Mouse (Mus musculus) CH12.LX (cell line): ENCODE measurements around the gene Trp73. TPM values are rescaled to one million over a fixed set of nuclear protein-coding genes. Genes with fewer than 3 reads are reported as not detected.

Experiments used
- DNase-seq: peaks from one replicate; pipeline ENCODE4 v3.0.0-alpha.2; 2013; ENCODE audit errors: extremely low read depth
- H3K27ac ChIP-seq: 2 replicates; pipeline ENCODE4 v1.5.1; 2012; ENCODE audit warnings: low read depth, mild to moderate bottlenecking, control low read depth, moderate library complexity; ENCODE audit not compliant: insufficient read depth
- H3K27me3 ChIP-seq: replicated peaks from 2 replicates; pipeline ENCODE3; 2012; ENCODE audit warnings: inconsistent platforms
- H3K36me3 ChIP-seq, 2 experiments: replicated peaks in 1 of 2; 2 replicates each; pipeline versions ENCODE3 to v1.6.1; 2012; ENCODE audit warnings: inconsistent platforms in 1 of 2, low read length in 1 of 2, mild to moderate bottlenecking in 1 of 2, mixed read lengths in 1 of 2, moderate library complexity in 1 of 2; ENCODE audit not compliant: control insufficient read depth in 1 of 2, insufficient read depth in 1 of 2
- H3K4me1 ChIP-seq, 2 experiments: 2 replicates each; pipeline ENCODE4 v1.6.1; 2012; ENCODE audit warnings: inconsistent platforms in 1 of 2, moderate library complexity in 1 of 2; ENCODE audit not compliant: insufficient read depth in 2 of 2, control insufficient read depth in 1 of 2
- H3K4me2 ChIP-seq: 2 replicates; pipeline ENCODE4 v1.6.1; 2012; ENCODE audit warnings: low read depth, mild to moderate bottlenecking, control low read depth; ENCODE audit not compliant: poor library complexity, insufficient read depth, severe bottlenecking
- H3K4me3 ChIP-seq, 3 experiments: fragments of 150-350 bp in 1 of 3; sonication (generic) in 1 of 3; replicated peaks in 1 of 3; 2 replicates each; pipeline versions ENCODE3 to v1.5.1; 2011 to 2012; ENCODE audit warnings: low read depth in 2 of 3, low read length in 2 of 3, mild to moderate bottlenecking in 2 of 3, moderate library complexity in 2 of 3, control low read depth in 1 of 3, improper control_type of control experiment in 1 of 3, inconsistent platforms in 1 of 3, mixed read lengths in 1 of 3; ENCODE audit not compliant: poor library complexity in 1 of 3
- H3K79me2 ChIP-seq: replicated peaks from 2 replicates; pipeline ENCODE4 v1.6.1; 2012; ENCODE audit warnings: mild to moderate bottlenecking, moderate library complexity; ENCODE audit not compliant: control insufficient read depth, poor library complexity, insufficient read depth, severe bottlenecking; ENCODE audit errors: extremely low read depth
- H3K9ac ChIP-seq: 2 replicates; pipeline ENCODE4 v1.6.1; 2012; ENCODE audit warnings: low read depth, mild to moderate bottlenecking, control low read depth, moderate library complexity; ENCODE audit not compliant: insufficient read depth
- H3K9me3 ChIP-seq: replicated peaks from 2 replicates; pipeline ENCODE3; 2012; ENCODE audit warnings: low read length, inconsistent platforms, mixed read lengths
- CTCF ChIP-seq, 2 experiments: IDR thresholded peaks in 1 of 2; conservative IDR thresholded peaks in 1 of 2; 2 replicates each; pipeline ENCODE4 v1.5.1; 2011 to 2012; ENCODE audit warnings: low read depth in 2 of 2, low read length in 2 of 2, improper control_type of control experiment in 1 of 2, inconsistent platforms in 1 of 2, mild to moderate bottlenecking in 1 of 2, moderate library complexity in 1 of 2
- ELF1 ChIP-seq: IDR thresholded peaks from 2 replicates; pipeline ENCODE4 v1.6.1; 2014; ENCODE audit warnings: low read depth, mild to moderate bottlenecking, inconsistent platforms, low read length, improper control_type of control experiment
- ETS1 ChIP-seq: conservative IDR thresholded peaks from 2 replicates; pipeline ENCODE4 v1.6.1; 2012; ENCODE audit warnings: low read depth, mild to moderate bottlenecking, inconsistent platforms, low read length, improper control_type of control experiment, moderate library complexity
- GABPA ChIP-seq: IDR thresholded peaks from 2 replicates; pipeline ENCODE4 v1.6.1; 2012; ENCODE audit warnings: low read depth, low read length, improper control_type of control experiment, inconsistent platforms; ENCODE audit not compliant: insufficient replicate concordance
- JUND ChIP-seq: conservative IDR thresholded peaks from 2 replicates; pipeline ENCODE4 v1.6.1; 2011; ENCODE audit warnings: low read depth, low read length, improper control_type of control experiment
- KAT2A ChIP-seq: IDR thresholded peaks from 2 replicates; pipeline ENCODE4 v1.6.1; 2012; ENCODE audit warnings: low read length, improper control_type of control experiment, inconsistent platforms; ENCODE audit not compliant: insufficient replicate concordance
- MAZ ChIP-seq: IDR thresholded peaks from 2 replicates; pipeline ENCODE4 v1.6.1; 2012; ENCODE audit warnings: low read depth, mild to moderate bottlenecking, inconsistent platforms, low read length, improper control_type of control experiment, moderate library complexity
- MEF2A ChIP-seq: IDR thresholded peaks from 2 replicates; pipeline ENCODE4 v1.6.1; 2014; ENCODE audit warnings: low read depth, mild to moderate bottlenecking, inconsistent platforms, low read length, improper control_type of control experiment, borderline replicate concordance
- NRF1 ChIP-seq: IDR thresholded peaks from 2 replicates; pipeline ENCODE4 v1.6.1; 2014; ENCODE audit warnings: low read depth, mild to moderate bottlenecking, inconsistent platforms, low read length, improper control_type of control experiment, moderate library complexity
- RAD21 ChIP-seq: IDR thresholded peaks from 2 replicates; pipeline ENCODE4 v1.6.1; 2011; ENCODE audit warnings: low read depth, mild to moderate bottlenecking, low read length, improper control_type of control experiment, moderate library complexity
- SIN3A ChIP-seq: IDR thresholded peaks from 2 replicates; pipeline ENCODE4 v1.6.1; 2012; ENCODE audit warnings: low read length, improper control_type of control experiment, inconsistent platforms
- TBP ChIP-seq: conservative IDR thresholded peaks from 2 replicates; pipeline ENCODE4 v1.6.1; 2011; ENCODE audit warnings: low read depth, low read length, improper control_type of control experiment
- TCF12 ChIP-seq: IDR thresholded peaks from 2 replicates; pipeline ENCODE4 v1.6.1; 2014; ENCODE audit warnings: low read depth, mild to moderate bottlenecking, inconsistent platforms, low read length, improper control_type of control experiment
- USF1 ChIP-seq: IDR thresholded peaks from 2 replicates; pipeline ENCODE4 v1.6.1; 2014; ENCODE audit warnings: low read depth, mild to moderate bottlenecking, inconsistent platforms, low read length, improper control_type of control experiment
- USF2 ChIP-seq: conservative IDR thresholded peaks from 2 replicates; pipeline ENCODE4 v1.6.1; 2011; ENCODE audit warnings: low read depth, low read length, improper control_type of control experiment
- ZKSCAN1 ChIP-seq: IDR thresholded peaks from 2 replicates; pipeline ENCODE4 v1.6.1; 2012; ENCODE audit warnings: low read depth, inconsistent platforms, low read length, improper control_type of control experiment, borderline replicate concordance
- dilution Hi-C: fragments of 300-500 bp; cut with MboI; formaldehyde crosslinking; loops from 2 replicates; pipeline ENCODE4 v1.14.3; 2020; ENCODE audit warnings: low sequenced_read_pairs; ENCODE audit not compliant: extremely low pct_unique_long_range_greater_than_20kb, extremely low pct_ligation_motif_present
- in situ Hi-C: fragments of 300-500 bp; cut with MboI; formaldehyde crosslinking; loops from 3 replicates; pipeline ENCODE4 v1.14.3; 2019; ENCODE audit warnings: low sequenced_read_pairs, low pct_ligation_motif_present, low pct_unique_long_range_greater_than_20kb, mixed read lengths
- polyA plus RNA-seq: library from polyadenylated mRNA; unstranded; fragments of >175 nt; gene quantifications from 2 replicates; pipeline ENCODE4 v1.2.1, GENCODE M21; 2012; ENCODE audit warnings: low read depth; ENCODE audit not compliant: insufficient read length
- total RNA-seq, 2 experiments: library from RNA; depleted of rRNA; stranded (reverse); fragments of 300-350 nt in 1 of 2; fragments of >200 nt in 1 of 2; gene quantifications; 2 replicates each; pipeline ENCODE4 v1.2.3; 2012 to 2014

The Trp73 gene
- total and polyA plus RNA-seq, 3 experiments: 14.0 to 34.3 (median 30.0) TPM

GRCm38 (mm10) chr4:154171931-154172604 lies 32.1 kb upstream of the Trp73 start:
- Histone ChIP-seq H3K9ac (no peak overlapping the region), H3K36me3 (no peaks in the 10 kb centered on the region), H3K27me3 (peaks cover 85% of the 10 kb centered on the region), H3K9me3 (peaks cover 8% of the 10 kb centered on the region), H3K4me2 (no peak overlapping the region), H3K4me1 (no peaks in the 10 kb centered on the region), H3K4me3 (no peak overlapping the region), H3K79me2 (no peaks in the 10 kb centered on the region), H3K27ac (no peak overlapping the region)
- no peak for DNase-seq
- in situ Hi-C loops: no loop called here
- dilution Hi-C loops: no loop called here
- no peak for TF ChIP-seq MEF2A
- TF ChIP-seq JUND: no peak
- TF ChIP-seq KAT2A: no peak

DNA sequence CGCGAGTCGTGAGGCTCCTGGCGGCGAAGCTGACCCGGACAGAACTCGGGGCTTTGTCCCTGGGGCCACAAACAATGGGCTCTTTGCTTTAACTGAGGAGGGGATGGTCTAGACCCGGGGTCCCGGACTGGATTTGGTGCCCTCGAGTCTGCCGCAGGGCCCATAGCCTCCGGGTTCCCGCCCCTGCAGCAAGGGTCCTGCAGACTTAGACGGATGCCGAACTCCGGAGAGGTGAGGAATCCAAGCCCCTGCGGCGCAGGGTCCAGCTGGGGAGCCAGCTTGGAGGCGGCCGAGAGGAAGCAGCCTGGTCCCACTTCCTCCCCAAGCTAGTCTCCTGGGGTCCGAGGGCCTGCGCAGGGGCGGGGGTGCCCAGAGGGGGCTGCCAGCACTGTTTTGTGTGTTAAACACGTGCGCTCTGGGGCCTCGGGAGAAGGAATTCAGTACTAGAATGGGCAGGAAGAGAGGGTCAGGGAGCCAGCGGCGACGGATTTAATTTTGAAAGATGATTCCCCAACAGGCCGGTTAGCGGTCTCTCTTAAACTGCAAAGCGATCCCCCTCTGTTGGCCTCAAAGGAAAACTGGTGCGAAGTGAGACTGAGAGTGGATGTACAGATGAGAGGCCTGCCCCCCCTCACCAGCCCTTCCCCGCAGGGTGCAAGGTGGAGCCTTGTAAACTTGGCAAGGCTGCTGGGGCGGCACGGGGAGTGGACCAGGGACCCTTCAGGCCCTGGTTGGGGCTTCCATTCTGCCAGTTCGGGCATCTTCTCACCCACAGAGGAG lies 31.3 kb upstream of the Trp73 start:
- H3K4me1 ChIP-seq: no peaks in the 10 kb centered on the region
- dilution Hi-C loops: no loop called here
- no peak overlapping the region for H3K4me2 ChIP-seq
- no peaks in the 10 kb centered on the region for H3K36me3 ChIP-seq
- no peak overlapping the region for H3K9ac ChIP-seq
- in situ Hi-C loops: no loop called here
- H3K27ac ChIP-seq: no peak overlapping the region
- H3K27me3 ChIP-seq: peaks cover 79% of the 10 kb centered on the region
- no peaks in the 10 kb centered on the region for H3K79me2 ChIP-seq
- peaks cover 8% of the 10 kb centered on the region for H3K9me3 ChIP-seq
- H3K4me3 ChIP-seq: no peak overlapping the region
- TF ChIP-seq ETS1: no peak
- DNase-seq: no peak

DNA sequence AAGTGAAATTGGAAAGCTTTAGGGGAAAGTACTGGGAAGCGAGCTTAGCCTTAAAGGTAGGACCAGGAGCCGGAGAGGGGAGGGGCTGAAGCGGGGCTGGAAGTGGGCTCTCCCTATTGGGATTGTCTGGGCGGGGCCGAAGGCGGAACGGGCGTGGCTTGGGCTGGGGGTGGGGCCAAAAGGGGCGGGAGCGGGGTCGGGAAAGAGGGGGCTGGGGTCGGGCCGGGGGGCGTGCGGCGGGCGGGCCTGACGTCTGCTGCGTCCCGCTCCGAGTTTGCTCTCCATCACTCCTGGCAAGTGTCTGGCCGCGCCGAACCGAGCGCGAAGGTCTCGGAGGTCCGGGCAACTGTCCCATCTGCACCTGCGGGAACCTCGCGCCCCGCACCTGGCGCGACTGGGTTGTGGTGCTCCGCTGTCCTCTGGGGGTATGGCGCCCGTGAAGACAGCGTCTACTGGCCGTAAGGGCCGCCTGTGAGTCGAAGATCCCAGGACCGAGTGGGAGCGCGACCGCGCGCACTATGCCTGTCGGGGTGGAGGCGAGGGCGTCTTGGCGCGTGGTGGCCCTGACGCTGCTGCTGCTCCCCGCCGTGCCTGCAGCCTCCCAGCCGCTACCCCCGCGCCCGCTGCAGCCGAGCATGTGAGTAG lies 30.6 kb upstream of the Trp73 start, which contains the start of gene Megf6:
Megf6 (plus strand) TSS at position 225 of the 645 bp plus-strand sequence.
- H3K27ac ChIP-seq: no peak within 1 kb of the TSS
- dilution Hi-C loops (no loop called here), in situ Hi-C loops (no loop called here)
- no peak for TF ChIP-seq TCF12
- TF ChIP-seq USF1: no peak
- no peak for TF ChIP-seq NRF1
- no peak for TF ChIP-seq JUND
- no peak for TF ChIP-seq USF2
- no peak for TF ChIP-seq RAD21
- no peak for TF ChIP-seq SIN3A
- no peak for TF ChIP-seq GABPA
- TF ChIP-seq MAZ: no peak
- TF ChIP-seq TBP: no peak
- no peak for TF ChIP-seq KAT2A
- no peak for TF ChIP-seq ELF1
- no peak for TF ChIP-seq MEF2A
- TF ChIP-seq CTCF (conservative IDR thresholded peaks at IDR 0.05 in 1 of 2, IDR thresholded peaks at IDR 0.05 in 1 of 2; ENCODE audit: low read depth in 2 of 2, low read length in 2 of 2): no peak
- no peak for TF ChIP-seq ZKSCAN1
- H3K4me3 ChIP-seq: no peak within 1 kb of the TSS
- H3K79me2 ChIP-seq: no peaks in the 10 kb centered on the region
- peaks cover 78% of the 10 kb centered on the region for H3K27me3 ChIP-seq
- no peak within 1 kb of the TSS for H3K9ac ChIP-seq
- peaks cover 8% of the 10 kb centered on the region for H3K9me3 ChIP-seq
- H3K4me1 ChIP-seq: no peaks in the 10 kb centered on the region
- no peak for DNase-seq
- no peak within 1 kb of the TSS for H3K4me2 ChIP-seq
- no peaks in the 10 kb centered on the region for H3K36me3 ChIP-seq
